In the genomic region with DNA sequence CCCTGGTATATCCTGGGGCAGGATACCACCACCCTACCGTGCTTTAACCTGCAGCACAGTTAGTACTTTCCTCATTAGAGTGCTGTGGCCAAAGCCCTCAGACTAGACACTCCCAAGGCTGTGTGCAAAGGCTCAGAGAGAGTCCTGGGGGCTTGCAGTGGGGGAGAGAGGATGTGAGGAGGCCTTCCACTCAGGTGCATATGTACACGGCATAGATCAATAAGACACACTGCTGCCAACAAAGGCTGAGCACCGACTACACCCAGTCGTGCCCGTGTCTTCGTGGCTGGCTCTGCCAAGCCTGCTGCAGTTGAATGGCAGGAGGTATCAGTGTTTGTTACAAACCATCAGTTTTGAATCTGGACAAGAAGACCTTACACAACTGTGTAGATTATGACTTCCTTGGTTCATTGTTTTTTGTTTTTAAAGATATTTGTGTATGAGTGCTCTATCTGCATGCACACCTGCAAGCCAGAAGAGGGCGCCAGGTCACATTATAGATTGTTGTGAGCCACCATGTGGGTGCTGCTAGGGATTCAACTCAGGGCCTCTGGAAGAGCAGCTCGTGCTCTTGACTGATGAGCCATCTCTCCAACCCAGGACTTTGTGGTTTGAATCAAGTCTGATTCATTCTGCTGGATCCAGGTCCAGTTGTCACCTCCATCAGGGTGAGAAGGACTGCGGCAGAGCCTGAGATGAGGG, we compare ENCODE assay signal across 13 mouse cellular contexts. TPM values are rescaled to one million over a fixed set of nuclear protein-coding genes. Genes with fewer than 3 reads are reported as not detected.
A peak's percentile ranks its signal among the peaks of the same experiment; 100 is the strongest.
DNase-seq lines count a peak whose midpoint lies in the region; ATAC-seq and TF ChIP-seq lines count a peak whose summit lies in the region.
"Had no signal": no experiment of that assay in that cellular context is flagged by ENCODE, and none has a peak within 500 bp of the region (broad histone marks: within the 10 kb centered on the region; RNA-seq: fewer than 3 reads in every experiment).

No protein-coding gene starts in this region.

- WGBS in liver, embryonic 11.5 days, result 87% methylated on average over 9 of the region's 9 CpGs
- WGBS in liver, postnatal 0 days (ENCODE audit: insufficient replicate concordance), result 83% methylated on average over 9 of the region's 9 CpGs

- no peaks in the 10 kb centered on the region for H3K36me3 ChIP-seq in liver, embryonic 11.5 days (ENCODE audit: control insufficient read depth, insufficient read depth, low read length)
- 0 out of 2 replicates have a peak, but pooled peaks cover under 1% of the 10 kb centered on the region for H3K36me3 ChIP-seq in liver, postnatal 0 days (replicated peaks; ENCODE audit: insufficient read depth, low read length)

- peak; percentile 39; the same call in 1 of the 2 replicates for TF ChIP-seq CTCF in gastrocnemius, adult 2 months (IDR thresholded peaks at IDR 0.05)
- TF ChIP-seq CTCF in liver, postnatal 0 days (IDR thresholded peaks at IDR 0.05; ENCODE audit: low read depth), result peak; percentile 59

- H3K4me2 ChIP-seq in liver, embryonic 11.5 days, result no peak overlapping the region
- H3K4me2 ChIP-seq in liver, postnatal 0 days (ENCODE audit: low read depth, low read length), result no peak overlapping the region

- no peak overlapping the region for H3K4me3 ChIP-seq in gastrocnemius, adult 2 months
- no peak overlapping the region for H3K4me3 ChIP-seq in liver, embryonic 11.5 days (ENCODE audit: low read depth, low read length)
- H3K4me3 ChIP-seq in liver, postnatal 0 days (ENCODE audit: low read depth, low read length), result no peak overlapping the region
- H3K4me3 ChIP-seq: embryonic facial prominence, embryonic 13.5 days had no signal

- H3K9me3 ChIP-seq in liver, embryonic 11.5 days (ENCODE audit: control insufficient read depth, low read length), result no peaks in the 10 kb centered on the region
- H3K9me3 ChIP-seq in liver, postnatal 0 days (ENCODE audit: low read length), result no peaks in the 10 kb centered on the region
- H3K9me3 ChIP-seq: embryonic facial prominence, embryonic 13.5 days had no signal

- H3K27me3 ChIP-seq in liver, embryonic 11.5 days (replicated peaks; ENCODE audit: control insufficient read depth, insufficient read depth, low read length), result no peaks in the 10 kb centered on the region
- no peaks in the 10 kb centered on the region for H3K27me3 ChIP-seq in liver, postnatal 0 days (ENCODE audit: insufficient read depth, low read length)
- H3K27me3 ChIP-seq: embryonic facial prominence, embryonic 13.5 days had no signal

- peaks cover 30% of the 10 kb centered on the region for H3K4me1 ChIP-seq in liver, embryonic 11.5 days (replicated peaks; ENCODE audit: control insufficient read depth, insufficient read depth, low read length)
- peaks cover 10% of the 10 kb centered on the region; the same call in 1 of the 2 replicates for H3K4me1 ChIP-seq in liver, postnatal 0 days (ENCODE audit: insufficient read depth)

- DNase-seq in gastrocnemius, adult 2 months, result no peak
- DNase-seq in gastrocnemius, postnatal 36 days, result no peak
- DNase-seq in liver (peak; percentile 52), R1 (ENCODE audit: low read depth, low spot score) (peak; percentile 77)
- DNase-seq in liver, embryonic 11.5 days (ENCODE audit: low spot score), result no peak
- no peak for DNase-seq in liver, postnatal 0 days
- DNase-seq in retina, embryonic 14.5 days (ENCODE audit: low spot score), result no peak
- no peak for DNase-seq in layer of hippocampus, postnatal 36 days
- DNase-seq: adrenal gland, postnatal 36 days; lung, postnatal 14 days; right cerebral cortex, adult 18-20 months had no signal

- H3K9ac ChIP-seq in liver, embryonic 11.5 days (ENCODE audit: low read depth, low read length), result no peak overlapping the region
- H3K9ac ChIP-seq in liver, postnatal 0 days (replicated peaks), result no peak overlapping the region
- H3K9ac ChIP-seq: embryonic facial prominence, embryonic 13.5 days had no signal

- H3K27ac ChIP-seq in gastrocnemius, adult 2 months, result peak overlapping the region; percentile 80; the same call in 1 of the 2 replicates
- no peak overlapping the region for H3K27ac ChIP-seq in liver, embryonic 11.5 days (ENCODE audit: low read depth, low read length)
- H3K27ac ChIP-seq in liver, postnatal 0 days (ENCODE audit: low read depth), result no peak overlapping the region

- TF ChIP-seq EP300 in liver, postnatal 0 days (IDR thresholded peaks at IDR 0.05; ENCODE audit: low read depth), result no peak

- intact Hi-C loops in gastrocnemius, adult 2 months (cut with DNase I), result no loop called here
- intact Hi-C loops in gastrocnemius, postnatal 36 days (cut with DNase I), result no loop called here

- no peak for ATAC-seq in liver, embryonic 11.5 days (replicated peaks; ENCODE audit: low FRiP score)
- ATAC-seq in liver, postnatal 0 days, result no peak

RNA-seq across cellular contexts. Expression of a gene that starts 9.0 kb away (rescaled TPM):
- 1 to 10 TPM; 3.4 to 7.3 TPM for total RNA-seq in gastrocnemius, adult 2 months (2021)
- total RNA-seq in gastrocnemius, postnatal 36 days (2021), result 1 to 10 TPM; 7.1 to 8.0 TPM
- polyA plus RNA-seq in liver, embryonic 11.5 days (2014; fragmentation: Nextera tagmentation; extraction: Ambion mirVana), result 1.9 and 2.2 TPM in 2 replicates
- 0.47 and 0.58 TPM in 2 replicates for polyA plus RNA-seq in liver, postnatal 0 days (2015; fragmentation: Nextera tagmentation; extraction: Ambion mirVana)
- 1 to 10 TPM; 5.3 to 6.1 TPM for total RNA-seq in layer of hippocampus, postnatal 36 days (2021)

RNA-seq across cellular contexts. Expression of a gene that starts 26.4 kb away (rescaled TPM):
- total RNA-seq in gastrocnemius, adult 2 months (2021), result not detected
- total RNA-seq in gastrocnemius, postnatal 36 days (2021), result not detected
- not detected in 2 replicates for polyA plus RNA-seq in liver, embryonic 11.5 days (2014; fragmentation: Nextera tagmentation; extraction: Ambion mirVana)
- polyA plus RNA-seq in liver, postnatal 0 days (2015; fragmentation: Nextera tagmentation; extraction: Ambion mirVana), result not detected in 2 replicates
- total RNA-seq in layer of hippocampus, postnatal 36 days (2021), result not detected
- total RNA-seq: adrenal gland, postnatal 36 days had no signal
- polyA plus RNA-seq: embryonic facial prominence, embryonic 13.5 days; intestine, embryonic 14.5 days had no signal

RNA-seq across cellular contexts. Expression of a gene that starts 32.0 kb away (rescaled TPM):
- 10 to 100 TPM; 18.1 to 19.3 TPM for total RNA-seq in gastrocnemius, adult 2 months (2021)
- total RNA-seq in gastrocnemius, postnatal 36 days (2021), result 10 to 100 TPM; 14.4 to 17.3 TPM
- polyA plus RNA-seq in liver, embryonic 11.5 days (2014; fragmentation: Nextera tagmentation; extraction: Ambion mirVana), result 20.6 and 21.1 TPM in 2 replicates
- polyA plus RNA-seq in liver, postnatal 0 days (2015; fragmentation: Nextera tagmentation; extraction: Ambion mirVana), result 5.9 and 6.9 TPM in 2 replicates
- total RNA-seq in layer of hippocampus, postnatal 36 days (2021), result 10 to 100 TPM; 43.9 to 44.7 TPM

RNA-seq across cellular contexts. Expression of a gene that starts 53.8 kb away (rescaled TPM):
- not detected for total RNA-seq in gastrocnemius, adult 2 months (2021)
- total RNA-seq in gastrocnemius, postnatal 36 days (2021), result not detected
- 0.53 and 0.97 TPM in 2 replicates for polyA plus RNA-seq in liver, embryonic 11.5 days (2014; fragmentation: Nextera tagmentation; extraction: Ambion mirVana)
- 0.13 TPM in 1 of 2 replicates, not detected in the other for polyA plus RNA-seq in liver, postnatal 0 days (2015; fragmentation: Nextera tagmentation; extraction: Ambion mirVana)
- total RNA-seq in layer of hippocampus, postnatal 36 days (2021), result 1 to 10 TPM; 4.7 to 6.1 TPM

Comparison
In these comparisons a context has a peak if more than half of its experiments do, and no peak if none do; other contexts are left out.
1. DNase-seq: peak in liver (single experiment) and R1 (single experiment); none in gastrocnemius, adult 2 months (single experiment), gastrocnemius, postnatal 36 days (0 of 2), liver, embryonic 11.5 days (single experiment), liver, postnatal 0 days (single experiment), retina, embryonic 14.5 days (single experiment) and layer of hippocampus, postnatal 36 days (0 of 2).